Mouse (Mus musculus): ENCODE data around the gene Kptn.

Kptn gene

DNA sequence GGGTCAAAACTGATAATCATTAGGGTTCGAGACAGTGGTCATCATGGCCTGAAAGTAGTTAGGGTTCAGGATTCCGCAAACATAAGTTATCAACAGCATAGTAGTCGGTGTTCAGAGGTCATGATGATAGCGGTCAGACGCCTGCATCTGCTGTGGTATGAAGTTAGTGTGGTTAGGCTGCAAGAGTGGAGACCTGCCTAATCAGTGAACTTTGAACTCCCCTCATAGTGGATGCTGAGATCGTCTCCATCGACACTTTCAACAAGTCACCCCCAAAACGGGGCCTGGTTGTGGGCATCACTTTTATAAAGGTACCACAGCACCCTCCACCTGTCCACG lies 536 bp downstream of the Kptn start:
- DNase-seq (ENCODE audit: low read depth): no peak

DNA sequence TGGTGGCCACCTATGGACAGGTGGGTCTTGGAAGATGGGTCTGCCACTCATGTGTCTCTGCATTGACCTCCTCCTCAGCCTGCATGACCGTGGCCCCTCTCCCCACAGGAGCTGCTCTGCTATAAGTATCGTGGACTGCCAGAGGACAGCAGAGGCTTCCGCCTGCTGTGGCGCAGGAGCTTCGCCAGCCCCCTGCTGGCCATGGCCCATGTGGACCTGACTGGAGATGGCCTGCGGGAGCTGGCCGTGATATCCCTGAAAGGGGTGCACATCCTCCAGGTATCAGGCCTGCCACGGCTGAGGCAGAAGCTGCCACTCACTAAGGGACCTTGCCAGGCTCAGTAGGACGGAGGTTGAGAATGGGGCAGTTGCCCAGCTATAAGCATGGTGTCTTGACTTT lies 6.1 kb downstream of the Kptn start:
- no peak for DNase-seq (ENCODE audit: low read depth)

DNA sequence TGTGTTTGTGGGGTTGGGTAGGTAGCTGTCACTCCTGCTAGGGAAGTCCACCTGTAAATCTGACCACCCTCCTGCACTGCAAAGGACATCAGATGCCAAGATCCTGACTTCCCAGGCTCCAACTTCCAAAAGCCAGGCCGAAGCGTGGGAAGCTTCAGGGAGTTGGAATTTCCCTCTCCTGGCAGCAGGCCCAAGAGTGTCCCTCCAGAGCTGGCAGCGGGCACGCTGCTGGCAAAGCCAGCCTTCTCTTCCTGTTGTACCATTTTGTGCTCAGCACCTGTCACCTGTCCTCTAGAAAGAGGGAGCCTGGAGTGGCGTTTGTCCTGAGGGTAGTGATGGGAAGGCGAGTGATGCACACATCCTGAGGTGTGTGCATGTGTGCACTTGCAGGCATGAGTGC lies 8.6 kb downstream of the Kptn start:
- DNase-seq (ENCODE audit: low read depth): no peak

DNA sequence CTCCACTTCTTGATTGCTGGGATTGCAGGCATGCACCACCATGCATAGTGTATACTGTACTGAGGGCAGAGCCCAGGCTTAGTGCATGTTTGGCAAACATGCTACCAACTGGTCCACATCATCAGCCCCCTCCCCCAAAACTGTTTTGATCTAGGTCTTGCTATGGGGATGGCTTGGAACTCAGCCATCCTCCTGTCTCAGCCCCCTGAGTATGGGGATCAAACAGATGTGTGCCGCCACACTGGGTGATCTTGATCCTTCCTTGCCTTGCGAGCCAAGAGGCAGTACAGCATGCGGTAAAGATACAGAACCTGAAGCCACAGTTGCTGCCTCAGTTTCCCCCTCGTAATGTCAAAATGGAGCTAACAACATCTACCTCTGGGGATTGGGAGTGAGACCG lies 9.2 kb downstream of the Kptn start:
- DNase-seq (ENCODE audit: low read depth): no peak

DNA sequence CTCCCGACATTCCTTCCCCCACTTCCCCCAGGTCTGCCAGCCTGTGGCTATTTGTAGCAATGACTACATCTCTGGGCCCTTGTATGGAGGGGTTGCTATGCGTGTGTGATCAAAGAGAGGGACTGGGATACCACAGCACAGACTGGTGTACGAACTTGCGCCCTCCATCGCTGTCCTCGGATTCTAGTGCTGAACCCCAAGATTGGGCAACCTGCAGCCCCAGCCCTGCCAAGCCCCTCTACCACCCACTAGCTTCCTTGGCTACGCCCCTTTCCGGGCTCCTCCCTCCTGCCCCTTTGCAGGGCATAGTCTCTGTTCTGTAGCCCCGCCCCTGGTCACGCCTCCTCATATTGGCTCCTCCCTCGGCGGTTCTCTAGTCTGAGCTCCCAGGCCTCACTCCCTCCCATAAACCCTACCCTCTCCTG lies 9.7 kb downstream of the Kptn start, which contains the start of gene Slc8a2:
TSS of gene Slc8a2 (plus strand) at position 406 of the 425 bp plus-strand sequence.
- DNase-seq (ENCODE audit: low read depth): no peak

DNA sequence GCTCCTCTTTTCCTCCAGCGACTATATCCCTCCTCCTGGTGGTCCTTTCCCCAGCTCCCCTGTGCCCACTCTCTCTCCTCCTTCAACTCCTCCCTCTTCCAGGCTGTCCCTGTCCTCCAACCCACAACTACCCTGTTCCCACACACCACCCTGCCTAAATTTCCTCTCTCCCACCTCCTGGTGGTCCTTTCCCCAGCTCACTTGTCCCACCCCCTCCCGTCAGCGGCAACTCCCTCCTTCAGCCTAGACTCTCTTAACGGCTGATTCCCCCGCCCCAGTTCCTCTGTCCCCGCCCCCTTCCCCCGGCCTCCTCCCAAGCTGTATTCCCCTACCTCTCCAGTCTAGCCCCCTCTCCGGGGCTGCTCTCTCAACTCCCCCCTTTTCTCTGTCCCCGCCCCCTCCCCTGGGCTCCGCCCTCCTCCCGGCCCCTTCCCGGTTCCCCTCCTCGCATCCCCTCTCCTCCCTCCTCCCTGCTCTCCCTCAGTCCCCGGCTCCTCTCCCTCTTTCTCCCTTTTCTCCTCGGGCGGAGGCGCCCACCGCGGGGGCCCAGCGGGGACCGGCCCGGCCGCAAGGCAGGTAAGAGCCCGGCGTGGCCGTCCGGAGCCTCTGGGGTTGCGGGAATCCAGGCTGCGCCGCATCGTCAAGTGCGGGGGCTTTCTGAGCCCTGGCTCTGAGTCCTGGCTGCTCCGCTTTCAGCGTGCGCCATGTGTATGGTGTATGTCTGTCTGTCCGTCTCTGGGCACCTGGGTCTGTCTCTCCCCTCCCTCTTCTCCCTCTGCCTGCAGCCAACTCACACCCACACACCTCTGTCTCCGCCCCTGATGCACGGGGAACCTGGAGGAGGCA lies 10.4 kb downstream of the Kptn start:
- no peak for DNase-seq (ENCODE audit: low read depth)

DNA sequence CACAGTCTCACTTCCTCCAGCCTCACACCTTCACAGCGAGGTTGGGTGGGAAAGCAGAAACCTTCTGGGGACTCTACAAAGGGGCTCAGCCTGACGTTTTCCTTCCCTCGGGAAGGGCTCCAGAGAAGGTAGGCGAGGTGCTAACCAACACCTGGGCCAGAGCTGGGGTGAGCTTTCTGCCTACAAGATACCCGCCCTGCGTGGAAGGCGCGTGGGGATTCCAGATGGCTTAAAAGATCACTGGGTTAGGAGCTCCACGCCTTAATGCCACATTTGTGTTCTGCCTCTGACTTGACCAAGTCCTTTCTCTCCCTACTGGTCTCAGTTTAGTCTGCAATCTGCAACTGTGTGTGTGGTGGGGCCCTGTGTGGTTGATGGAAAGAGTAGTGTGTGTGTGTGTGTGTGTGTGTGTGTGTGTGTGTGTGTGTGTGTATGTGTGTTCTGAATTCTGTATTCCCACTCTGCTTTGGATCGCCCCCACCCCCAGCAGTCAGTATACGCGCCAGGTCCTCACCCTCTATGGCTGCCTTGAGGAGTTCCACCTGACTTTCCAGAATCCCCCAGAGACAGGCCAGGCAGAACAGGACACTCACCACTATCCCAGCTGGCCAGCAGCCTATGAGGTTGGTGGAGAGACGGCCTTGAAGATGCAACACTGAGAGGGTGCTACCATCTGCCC lies 11.4 kb downstream of the Kptn start:
- DNase-seq (ENCODE audit: low read depth): no peak

DNA sequence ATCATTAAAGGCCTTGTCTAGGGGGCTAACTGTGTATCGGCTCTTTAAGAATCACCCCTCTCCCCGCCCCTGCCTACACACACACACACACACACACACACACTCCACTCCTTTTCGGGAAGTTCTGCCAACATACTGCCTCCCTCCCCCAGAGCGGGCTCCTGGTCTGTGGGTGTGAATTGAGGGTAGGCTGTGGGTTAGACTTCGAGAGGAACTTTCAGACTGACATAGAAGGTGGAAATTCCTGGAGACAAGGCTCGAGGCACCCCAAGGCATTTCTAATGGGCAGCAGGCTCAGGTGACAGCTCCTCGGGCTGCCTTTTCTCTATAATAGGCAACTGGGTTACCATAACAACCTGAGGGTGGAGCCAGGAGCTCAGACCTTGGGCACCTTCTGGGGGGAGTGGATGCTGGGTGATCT lies 12.5 kb downstream of the Kptn start:
- DNase-seq (ENCODE audit: low read depth): no peak

DNA sequence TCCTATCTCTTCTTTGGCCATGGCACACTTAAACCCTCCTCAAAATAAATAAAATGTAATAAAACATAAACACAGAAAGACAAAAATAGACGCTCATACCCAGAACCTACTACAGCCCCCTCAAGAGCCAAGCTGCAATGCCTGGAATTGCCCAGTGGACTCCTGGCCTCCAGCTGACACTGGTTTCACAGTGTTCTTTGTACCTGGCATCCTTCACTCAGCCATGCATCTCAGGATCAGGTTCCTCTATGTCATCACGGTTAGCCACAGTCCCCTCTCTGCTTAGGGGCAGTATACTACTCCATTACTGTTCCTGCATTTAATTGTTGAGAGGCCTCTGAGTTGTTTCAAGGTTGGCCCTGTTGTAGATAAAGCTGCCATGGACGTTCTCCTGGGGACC lies 13.2 kb downstream of the Kptn start:
- DNase-seq (ENCODE audit: low read depth): no peak

DNA sequence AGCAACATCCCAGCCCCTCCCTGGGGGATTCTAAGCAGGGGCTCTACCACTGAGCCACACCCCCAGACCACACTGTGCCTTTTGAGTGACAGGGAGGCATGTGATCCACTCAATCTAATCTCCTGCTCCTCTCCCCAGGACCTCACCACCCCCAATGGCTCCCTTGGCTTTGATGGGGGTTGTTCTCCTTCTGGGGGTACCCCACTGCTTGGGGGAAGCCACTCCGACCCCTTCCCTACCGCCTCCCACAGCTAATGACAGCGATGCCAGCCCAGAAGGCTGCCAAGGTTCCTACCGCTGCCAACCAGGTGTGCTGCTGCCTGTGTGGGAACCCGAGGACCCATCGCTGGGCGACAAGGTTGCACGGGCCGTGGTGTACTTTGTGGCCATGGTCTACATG lies 14.0 kb downstream of the Kptn start:
- DNase-seq (ENCODE audit: low read depth): no peak

DNA sequence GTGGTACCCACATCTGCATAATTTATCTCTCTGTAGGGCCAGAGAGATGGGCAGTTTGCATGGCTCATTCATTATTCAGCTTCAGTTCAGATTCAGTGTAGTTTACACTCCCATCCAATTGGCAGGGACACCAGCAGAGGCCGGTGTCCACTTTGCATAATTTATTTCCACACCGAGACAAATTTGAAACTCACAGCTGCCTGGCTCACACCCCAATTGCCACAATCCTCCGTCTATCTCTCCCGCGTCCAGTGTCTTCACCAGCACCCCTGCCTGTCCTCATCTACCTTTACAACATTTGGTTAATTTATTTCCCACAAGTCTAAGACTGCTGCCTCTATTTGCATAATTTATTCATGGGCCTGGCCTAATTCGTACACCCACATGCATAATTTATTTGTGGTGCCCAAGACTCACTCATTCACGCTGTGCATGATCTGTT lies 15.3 kb downstream of the Kptn start:
- no peak for DNase-seq (ENCODE audit: low read depth)

DNA sequence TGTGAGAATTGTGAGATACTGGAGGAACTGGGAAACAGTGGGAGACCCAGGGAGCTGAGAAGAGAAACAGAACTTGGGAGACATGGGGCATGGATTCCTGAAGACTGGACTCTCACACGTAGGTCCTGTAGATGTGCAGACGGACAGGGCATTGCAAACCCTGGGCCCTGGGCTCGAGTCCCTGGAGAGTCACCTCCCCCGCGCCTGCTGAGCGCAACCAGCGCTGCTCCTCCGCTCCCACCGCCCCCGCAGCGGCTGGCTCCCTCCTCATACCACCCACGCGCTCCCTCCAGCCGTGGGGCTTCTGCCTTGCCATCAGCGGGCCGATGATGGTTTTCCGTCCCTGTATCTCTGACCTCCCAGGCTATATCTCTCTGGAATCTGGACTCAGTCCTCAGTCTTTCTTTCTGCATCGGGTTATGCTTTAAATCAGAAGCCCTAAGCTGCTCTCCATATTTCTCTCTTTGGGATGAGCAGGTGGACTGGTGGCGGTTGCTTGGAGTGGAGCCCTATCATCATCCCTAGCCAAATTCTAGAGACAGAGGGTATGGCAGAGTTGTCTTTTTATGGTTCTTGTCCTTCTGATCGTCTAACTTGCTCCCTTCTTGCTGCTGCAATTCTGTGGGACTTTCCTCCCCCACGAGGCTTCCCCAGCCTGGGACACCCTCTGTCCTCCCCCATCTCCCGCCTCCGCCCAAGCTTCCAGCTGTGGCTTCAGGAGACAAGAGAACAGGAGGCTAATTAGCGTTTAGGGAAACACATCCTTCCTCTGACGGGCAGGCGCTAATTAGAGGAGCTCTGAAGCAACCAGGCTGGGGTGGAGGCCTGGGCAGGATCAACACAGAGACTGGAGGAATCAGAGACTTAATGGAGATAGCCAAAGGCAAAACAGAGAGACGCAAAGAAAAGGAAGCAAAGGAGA lies 27.1 kb downstream of the Kptn start:
- no peak for DNase-seq (ENCODE audit: low read depth)

DNA sequence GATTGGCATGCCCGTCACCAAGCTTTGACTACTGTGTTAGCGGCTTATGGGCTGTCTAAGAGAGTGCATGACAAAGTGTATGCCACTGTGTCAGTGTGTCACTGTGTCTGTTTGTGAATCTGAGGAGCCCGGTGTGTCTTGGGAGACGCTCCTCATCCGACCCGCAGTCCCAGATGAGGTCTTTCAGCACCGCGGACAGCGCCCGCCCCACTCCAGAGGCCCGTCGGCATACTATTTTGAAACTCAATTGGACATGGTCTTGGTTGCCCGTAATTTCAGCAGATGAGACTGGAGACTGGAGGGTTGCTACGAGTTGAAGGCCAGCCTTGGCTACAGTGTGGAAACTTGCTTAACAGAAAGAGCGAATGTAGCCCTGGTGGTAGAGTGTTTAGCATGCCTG lies 27.9 kb downstream of the Kptn start:
- no peak for DNase-seq (ENCODE audit: low read depth)

DNA sequence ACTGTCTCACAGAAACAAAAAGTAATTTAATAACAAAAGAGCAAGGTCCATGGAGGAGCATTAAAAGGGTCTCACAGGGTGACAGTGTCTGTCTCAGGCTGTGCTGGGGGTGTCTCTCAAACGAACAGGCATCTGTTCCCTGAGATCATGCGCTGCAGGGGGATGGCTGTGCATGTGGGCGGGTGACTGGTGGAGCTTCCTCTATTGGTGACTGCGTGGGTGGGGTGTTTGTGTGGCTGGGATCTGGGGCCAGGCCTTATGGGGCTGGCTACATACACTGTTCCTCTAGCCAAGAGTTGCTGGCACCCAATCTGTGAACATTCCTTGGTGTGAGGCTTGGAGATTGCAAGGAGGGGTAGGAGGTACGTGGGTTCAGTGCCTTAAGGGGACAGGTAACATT lies 29.5 kb downstream of the Kptn start:
- DNase-seq (ENCODE audit: low read depth): no peak

DNA sequence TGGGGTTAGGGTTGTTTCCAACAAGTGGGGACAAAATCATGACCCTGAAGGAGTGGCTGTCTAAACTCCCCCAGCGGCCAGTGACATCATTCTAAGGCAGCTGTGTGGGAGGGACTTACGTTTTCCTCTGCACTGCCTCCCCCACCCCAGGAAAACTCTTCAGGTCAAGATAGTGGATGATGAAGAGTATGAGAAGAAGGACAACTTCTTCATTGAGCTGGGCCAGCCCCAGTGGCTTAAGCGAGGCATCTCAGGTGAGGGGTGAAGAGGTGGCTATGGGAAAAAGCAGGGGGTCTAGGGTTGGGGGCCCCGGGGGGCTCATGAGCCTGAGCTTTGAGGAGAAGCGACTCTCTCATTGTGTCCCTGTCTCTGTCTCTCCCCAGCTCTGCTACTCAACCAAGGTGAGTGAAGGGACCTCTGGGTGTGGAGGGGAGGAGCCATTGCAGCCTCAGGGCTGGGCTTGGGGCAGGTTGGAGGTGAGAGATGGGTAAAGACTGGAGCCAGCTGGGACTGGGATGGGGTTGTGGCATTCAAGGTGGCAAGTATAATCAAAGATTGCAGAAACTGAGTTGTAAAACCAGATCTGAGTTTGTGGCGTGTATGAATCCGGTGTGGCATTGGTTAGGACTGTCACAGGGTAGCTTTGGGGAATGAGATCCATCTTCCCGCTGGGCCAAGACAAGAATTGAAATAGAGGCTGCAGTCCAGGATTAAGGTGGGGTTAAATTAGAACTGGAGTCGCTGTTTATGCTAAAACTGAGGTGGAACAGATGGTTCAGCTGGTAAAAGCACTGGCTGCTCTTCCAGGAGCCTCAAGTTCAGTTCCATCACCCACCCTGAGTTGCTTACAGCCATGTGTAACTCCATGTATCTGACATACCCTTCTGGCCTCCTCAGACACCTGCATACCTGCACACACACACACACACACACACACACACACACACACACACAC lies 30.8 kb downstream of the Kptn start:
- DNase-seq (ENCODE audit: low read depth): no peak

DNA sequence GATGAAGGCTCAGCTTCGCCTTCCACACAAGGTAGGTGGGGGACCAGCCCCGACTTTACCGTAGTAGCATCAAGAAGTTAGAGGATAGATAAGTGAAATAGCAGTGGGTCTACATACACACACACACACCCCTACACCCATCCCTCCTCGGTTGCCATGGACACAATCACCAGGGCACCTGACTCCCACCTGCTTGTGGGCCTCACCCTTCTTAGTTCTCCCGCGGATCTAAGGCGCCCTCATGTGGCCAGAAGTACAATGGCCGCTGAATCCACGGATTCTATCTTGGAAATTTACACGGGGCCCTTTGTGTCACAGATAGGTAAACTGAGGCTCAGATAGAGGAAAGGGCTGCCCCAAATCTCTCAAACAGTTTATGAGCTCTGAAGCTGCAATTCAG lies 33.8 kb downstream of the Kptn start:
- DNase-seq (ENCODE audit: low read depth): no peak

DNA sequence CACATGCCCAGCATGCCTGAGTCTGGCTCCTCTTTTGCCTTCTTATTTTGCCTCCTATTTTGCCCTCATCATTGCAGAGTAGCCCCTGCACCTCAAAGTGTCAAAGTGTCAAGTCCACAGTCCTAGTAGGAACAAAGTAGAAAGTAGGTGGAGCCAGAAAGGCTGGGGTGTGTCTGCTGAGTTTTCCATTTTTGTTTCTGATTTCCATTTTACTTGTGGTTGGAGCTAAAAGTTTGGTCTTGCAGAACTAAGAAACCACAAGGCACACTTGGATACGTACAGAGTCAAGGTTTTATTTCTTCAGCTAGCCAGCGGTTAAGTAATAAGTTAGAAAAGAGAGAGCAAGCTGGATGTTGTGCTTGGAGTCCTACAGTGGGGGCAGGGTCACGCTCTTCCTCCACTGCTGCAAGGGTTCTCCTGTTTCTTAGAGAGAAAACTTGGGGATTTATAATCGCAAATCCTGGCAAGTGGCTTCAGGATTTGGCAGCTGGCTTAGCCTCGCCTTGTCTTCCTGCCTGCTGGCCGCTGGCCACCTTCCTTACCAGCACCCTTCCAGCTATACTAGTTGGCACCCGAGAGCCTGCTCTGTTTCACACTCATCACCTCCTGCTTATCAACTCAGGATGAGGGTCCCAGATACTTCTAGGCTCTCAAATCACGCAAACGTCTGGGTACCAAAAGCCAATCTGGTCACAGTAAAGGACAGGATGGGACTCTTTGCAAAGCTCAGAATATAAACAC lies 35.6 kb downstream of the Kptn start:
- DNase-seq (ENCODE audit: low read depth): no peak

DNA sequence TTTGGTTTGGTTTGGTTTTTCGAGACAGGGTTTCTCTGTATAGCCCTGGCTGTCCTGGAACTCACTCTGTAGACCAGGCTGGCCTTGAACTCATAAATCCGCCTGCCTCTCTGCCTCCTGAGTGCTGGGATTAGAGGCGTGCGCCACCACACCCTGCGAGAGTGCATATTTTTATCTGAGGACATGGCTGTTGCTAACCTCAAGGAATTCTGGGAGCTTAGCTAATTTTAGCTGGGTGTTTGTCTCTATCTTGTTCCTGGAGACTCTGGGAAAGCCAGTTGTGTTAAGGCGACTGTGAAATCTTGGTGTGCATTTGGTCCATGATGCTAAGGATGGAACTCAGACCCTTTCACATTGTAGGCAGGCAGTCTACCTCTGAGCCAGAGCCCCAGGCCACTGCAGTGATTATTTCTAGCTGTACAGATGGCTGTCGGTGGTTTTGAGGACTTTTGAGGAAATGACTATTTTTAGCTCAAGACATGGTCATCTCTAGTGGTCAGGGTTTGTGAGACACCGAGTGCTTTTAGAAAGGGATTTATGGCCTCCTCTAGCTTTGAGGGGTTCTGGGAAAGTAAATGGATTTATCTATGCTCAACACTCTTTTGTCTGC lies 36.5 kb downstream of the Kptn start:
- no peak for DNase-seq (ENCODE audit: low read depth)

DNA sequence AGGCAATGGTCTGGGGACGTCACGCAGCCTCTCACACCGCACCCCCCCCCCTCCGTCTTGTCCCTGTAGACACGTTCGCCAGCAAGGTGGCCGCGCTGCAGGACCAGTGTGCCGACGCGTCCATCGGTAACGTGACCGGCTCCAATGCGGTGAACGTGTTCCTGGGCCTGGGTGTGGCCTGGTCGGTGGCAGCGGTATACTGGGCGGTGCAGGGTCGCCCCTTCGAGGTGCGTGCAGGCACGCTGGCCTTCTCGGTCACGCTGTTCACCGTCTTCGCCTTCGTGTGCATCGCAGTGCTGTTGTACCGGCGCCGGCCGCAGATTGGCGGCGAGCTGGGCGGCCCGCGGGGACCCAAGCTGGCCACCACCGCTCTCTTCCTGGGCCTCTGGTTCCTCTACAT lies 39.0 kb downstream of the Kptn start:
- no peak for DNase-seq (ENCODE audit: low read depth)

DNA sequence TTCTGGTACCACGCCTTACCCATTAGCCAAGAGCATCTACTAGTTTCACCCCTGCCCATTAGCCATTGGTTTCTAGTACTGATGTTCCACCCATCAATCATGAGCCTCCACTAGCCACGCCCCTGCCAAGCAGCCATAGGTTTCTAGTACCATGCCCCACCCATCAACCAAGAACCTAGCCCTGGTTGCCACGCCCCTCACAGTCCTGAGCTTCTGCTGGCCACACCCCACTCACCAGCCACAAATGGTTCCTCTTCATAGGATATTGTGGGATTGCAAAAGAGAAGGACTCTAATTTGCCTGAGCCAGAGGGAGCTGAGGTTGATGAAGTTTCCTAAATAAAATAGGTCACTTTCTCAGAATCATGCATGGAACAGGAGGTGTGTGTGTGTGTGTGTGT lies 41.0 kb downstream of the Kptn start:
- DNase-seq (ENCODE audit: low read depth): no peak
